In genomic region chr8:126907968-126908367, GRCm38 (mm10) we compare ENCODE assay signal across 15 mouse cellular contexts. TPM values are rescaled to one million over a fixed set of nuclear protein-coding genes. Genes with fewer than 3 reads are reported as not detected.
DNase-seq lines count a peak whose midpoint lies in the region; ATAC-seq and TF ChIP-seq lines count a peak whose summit lies in the region.
"Had no signal": no experiment of that assay in that cellular context is flagged by ENCODE, and none has a peak within 500 bp of the region (broad histone marks: within the 10 kb centered on the region; RNA-seq: fewer than 3 reads in every experiment).

No protein-coding gene starts in this region.

- DNase-seq in hindbrain, embryonic 14.5 days (ENCODE audit: low spot score): no peak
- DNase-seq in lung, postnatal 0 days (ENCODE audit: low spot score): peak; percentile 56
- no peak for DNase-seq in lung, adult 2 months
- peak; percentile 46 for DNase-seq in kidney, postnatal 10 days
- no peak for DNase-seq in spleen, adult 12 weeks (ENCODE audit: low spot score)
- DNase-seq in midbrain, embryonic 11.5 days (ENCODE audit: low spot score, missing footprints): no peak
- DNase-seq: layer of hippocampus, postnatal 36 days; right cerebral cortex, postnatal 25 days had no signal

- ATAC-seq in hindbrain, embryonic 15.5 days (ENCODE audit: low FRiP score, low read depth): no peak; the same call in 1 of the 2 replicates
- no peak for ATAC-seq in hindbrain, embryonic 14.5 days (ENCODE audit: low FRiP score)
- ATAC-seq in lung, postnatal 0 days: peak; percentile 54
- no peak for ATAC-seq in megakaryocyte-erythroid progenitor cell, adult 5-6 weeks (replicated peaks; ENCODE audit: low FRiP score, low TSS enrichment, poor library complexity, severe bottlenecking)
- no peak for ATAC-seq in midbrain, embryonic 11.5 days (ENCODE audit: low FRiP score)

- H3K9me3 ChIP-seq in hindbrain, embryonic 15.5 days: no peaks in the 10 kb centered on the region
- no peaks in the 10 kb centered on the region for H3K9me3 ChIP-seq in hindbrain, embryonic 14.5 days (ENCODE audit: control insufficient read depth, low read length)
- H3K9me3 ChIP-seq in lung, postnatal 0 days (ENCODE audit: low read length): no peaks in the 10 kb centered on the region
- no peaks in the 10 kb centered on the region for H3K9me3 ChIP-seq in midbrain, embryonic 11.5 days (ENCODE audit: control insufficient read depth, low read length)
- H3K9me3 ChIP-seq: liver, embryonic 15.5 days; midbrain, embryonic 10.5 days had no signal

- H3K4me2 ChIP-seq in hindbrain, embryonic 15.5 days: no peak overlapping the region
- no peak overlapping the region for H3K4me2 ChIP-seq in hindbrain, embryonic 14.5 days (replicated peaks)
- no peak overlapping the region for H3K4me2 ChIP-seq in lung, postnatal 0 days (replicated peaks; ENCODE audit: low read depth, low read length)
- H3K4me2 ChIP-seq in midbrain, embryonic 11.5 days: no peak overlapping the region
- H3K4me2 ChIP-seq: liver, embryonic 15.5 days had no signal

- peaks cover 14% of the 10 kb centered on the region for H3K4me1 ChIP-seq in hindbrain, embryonic 15.5 days (replicated peaks)
- 0 out of 2 replicates have a peak, but pooled peaks cover 7% of the 10 kb centered on the region for H3K4me1 ChIP-seq in hindbrain, embryonic 14.5 days (replicated peaks; ENCODE audit: control insufficient read depth, insufficient read depth, low read length)
- H3K4me1 ChIP-seq in lung, postnatal 0 days (ENCODE audit: insufficient read depth, low read depth, low read length): peaks cover 6% of the 10 kb centered on the region
- peaks cover 3% of the 10 kb centered on the region; the same call in 1 of the 2 replicates for H3K4me1 ChIP-seq in lung, adult 2 months (ENCODE audit: control insufficient read depth, insufficient read depth, low read length)
- no peaks in the 10 kb centered on the region for H3K4me1 ChIP-seq in midbrain, embryonic 11.5 days (ENCODE audit: control insufficient read depth, insufficient read depth, low read length)
- H3K4me1 ChIP-seq: midbrain, embryonic 10.5 days had no signal

- no peaks in the 10 kb centered on the region for H3K36me3 ChIP-seq in hindbrain, embryonic 15.5 days
- no peaks in the 10 kb centered on the region for H3K36me3 ChIP-seq in hindbrain, embryonic 14.5 days (replicated peaks; ENCODE audit: control insufficient read depth, insufficient read depth)
- H3K36me3 ChIP-seq in lung, postnatal 0 days (ENCODE audit: insufficient read depth, low read length): no peaks in the 10 kb centered on the region
- H3K36me3 ChIP-seq in midbrain, embryonic 11.5 days (ENCODE audit: control insufficient read depth, insufficient read depth, low read length): no peaks in the 10 kb centered on the region
- H3K36me3 ChIP-seq: liver, embryonic 15.5 days; midbrain, embryonic 10.5 days had no signal

- TF ChIP-seq EP300 in lung, postnatal 0 days (IDR thresholded peaks at IDR 0.05): no peak

- no peak for TF ChIP-seq POLR2A in lung, adult 2 months (IDR thresholded peaks at IDR 0.05; ENCODE audit: borderline replicate concordance, extremely low read depth, low read depth, low read length)

- no peak overlapping the region for H3K4me3 ChIP-seq in hindbrain, embryonic 15.5 days
- no peak overlapping the region for H3K4me3 ChIP-seq in hindbrain, embryonic 14.5 days (replicated peaks; ENCODE audit: low read length)
- H3K4me3 ChIP-seq in lung, postnatal 0 days (ENCODE audit: low read depth, low read length): no peak overlapping the region
- H3K4me3 ChIP-seq in lung, adult 2 months (replicated peaks; ENCODE audit: extremely low read depth, low read depth, low read length): no peak overlapping the region
- H3K4me3 ChIP-seq in midbrain, embryonic 11.5 days (ENCODE audit: low read depth, low read length): no peak overlapping the region
- H3K4me3 ChIP-seq: erythroblast, embryonic 14.5 days; gastrocnemius, adult 2 months; liver, embryonic 15.5 days; midbrain, embryonic 10.5 days had no signal

- H3K9ac ChIP-seq in hindbrain, embryonic 15.5 days: no peak overlapping the region
- no peak overlapping the region for H3K9ac ChIP-seq in hindbrain, embryonic 14.5 days
- no peak overlapping the region for H3K9ac ChIP-seq in lung, postnatal 0 days (replicated peaks; ENCODE audit: low read depth)
- no peak overlapping the region for H3K9ac ChIP-seq in midbrain, embryonic 11.5 days (ENCODE audit: low read length)
- H3K9ac ChIP-seq: liver, embryonic 15.5 days had no signal

- no peaks in the 10 kb centered on the region for H3K27me3 ChIP-seq in hindbrain, embryonic 15.5 days
- H3K27me3 ChIP-seq in hindbrain, embryonic 14.5 days (ENCODE audit: control insufficient read depth, insufficient read depth, low read length): no peaks in the 10 kb centered on the region
- no peaks in the 10 kb centered on the region for H3K27me3 ChIP-seq in lung, postnatal 0 days (replicated peaks; ENCODE audit: insufficient read depth, low read length)
- H3K27me3 ChIP-seq in midbrain, embryonic 11.5 days (ENCODE audit: control insufficient read depth, insufficient read depth, low read length): no peaks in the 10 kb centered on the region
- H3K27me3 ChIP-seq: CH12.LX; liver, embryonic 15.5 days had no signal

- whole genome bisulfite sequencing in hindbrain, embryonic 15.5 days: 87% methylated on average over 9 of the region's 9 CpGs
- WGBS in hindbrain, embryonic 14.5 days: 87% methylated on average over 9 of the region's 9 CpGs
- 56% methylated on average over 9 of the region's 9 CpGs for WGBS in lung, postnatal 0 days
- WGBS in lung, adult 2 months: 72% methylated on average over 9 of the region's 9 CpGs
- 84% methylated on average over 9 of the region's 9 CpGs for WGBS in midbrain, embryonic 11.5 days

- H3K27ac ChIP-seq in hindbrain, embryonic 15.5 days (replicated peaks): 0 out of 2 replicates have a peak overlapping the region, but pooled peaks have one; percentile 17
- no peak overlapping the region for H3K27ac ChIP-seq in hindbrain, embryonic 14.5 days
- no peak overlapping the region for H3K27ac ChIP-seq in lung, postnatal 0 days (ENCODE audit: low read length)
- no peak overlapping the region for H3K27ac ChIP-seq in midbrain, embryonic 11.5 days (ENCODE audit: low read depth, low read length)
- H3K27ac ChIP-seq: liver, embryonic 15.5 days; midbrain, embryonic 10.5 days had no signal

- no peak for TF ChIP-seq CTCF in lung, postnatal 0 days (IDR thresholded peaks at IDR 0.05)
- no peak for TF ChIP-seq CTCF in lung, adult 2 months (IDR thresholded peaks at IDR 0.05; ENCODE audit: insufficient read depth, low read length)

RNA-seq across cellular contexts. Expression of gene Tomm20, which starts 37.7 kb away (rescaled TPM):
- polyA plus RNA-seq in hindbrain, embryonic 15.5 days (2015; fragmentation: Nextera tagmentation; extraction: Ambion mirVana): 196 and 200 TPM in 2 replicates
- polyA plus RNA-seq in hindbrain, embryonic 14.5 days (2014; fragmentation: Nextera tagmentation; extraction: Ambion mirVana): 208 and 216 TPM in 2 replicates
- polyA plus RNA-seq in lung, postnatal 0 days (2015; fragmentation: Nextera tagmentation; extraction: Ambion mirVana): 138 and 155 TPM in 2 replicates
- 184 and 369 TPM in 2 replicates for polyA plus RNA-seq in lung, adult 2 months (2012; rRNA removed)
- total RNA-seq in megakaryocyte-erythroid progenitor cell, adult 5-6 weeks (2014; fragmentation: Nextera tagmentation): 123 and 130 TPM in 2 replicates
- total RNA-seq in megakaryocyte-erythroid progenitor cell, adult 5-6 weeks (2017): 313 and 421 TPM in 2 replicates
- 239 and 240 TPM in 2 replicates for polyA plus RNA-seq in midbrain, embryonic 11.5 days (2014; fragmentation: Nextera tagmentation; extraction: Ambion mirVana)

Comparison
In these comparisons a context has a peak if more than half of its experiments do, and no peak if none do; other contexts are left out.
1. DNase-seq: peak in lung, postnatal 0 days (single experiment) and kidney, postnatal 10 days (single experiment); none in hindbrain, embryonic 14.5 days (single experiment), lung, adult 2 months (single experiment), spleen, adult 12 weeks (single experiment) and midbrain, embryonic 11.5 days (single experiment).